Mouse (Mus musculus): ENCODE measurements at regions not wholly inside any gene's neighbourhood (a gene's known extent, or its start where the extent isn't known, plus 50 kb on each side); places are given as distances from the start of the nearest gene placed in this dataset.
"Not testable (repeated sequence)": the region's sequence is repeated elsewhere in the genome, so short reads cannot be mapped to it uniquely, and the experiment has no call there.

- H3K36me3 ChIP-seq, result no peaks in the 10 kb centered on the region
- no peaks in the 10 kb centered on the region for H3K4me1 ChIP-seq
- H3K27ac ChIP-seq, result no peak overlapping the region
- no peaks in the 10 kb centered on the region for H3K27me3 ChIP-seq (replicated peaks)
- no peak overlapping the region for H3K9ac ChIP-seq
- no peak overlapping the region for H3K4me3 ChIP-seq
- WGBS, result 86% methylated on average over 3 of the region's 3 CpGs
- H3K4me2 ChIP-seq (replicated peaks), result no peak overlapping the region
- no peaks in the 10 kb centered on the region for H3K9me3 ChIP-seq
- ATAC-seq (ENCODE audit: low FRiP score, low read depth), result no peak
Observed at GRCm38 (mm10) chr5:52006843-52007242, 183.5 kb downstream of the Dhx15 start.

GRCm38 (mm10) chr5:51990847-51991610 lies 199.3 kb downstream of the Dhx15 start:
- Histone ChIP-seq H3K4me3 (no peak overlapping the region), H3K27ac (no peak overlapping the region), H3K9ac (no peak overlapping the region), H3K27me3 (replicated peaks) (no peaks in the 10 kb centered on the region), H3K36me3 (no peaks in the 10 kb centered on the region), H3K9me3 (no peaks in the 10 kb centered on the region), H3K4me1 (peaks cover 12% of the 10 kb centered on the region; the same call in 1 of the 2 replicates), H3K4me2 (replicated peaks) (peak overlapping the region; percentile 42)
- ATAC-seq (ENCODE audit: low FRiP score, low read depth), result no peak
- 11% methylated on average over 10 of the region's 10 CpGs for WGBS

- ATAC-seq (ENCODE audit: low FRiP score, low read depth), result no peak
- Histone ChIP-seq H3K4me3 (no peak overlapping the region), H3K9me3 (no peaks in the 10 kb centered on the region), H3K36me3 (no peaks in the 10 kb centered on the region), H3K27ac (no peak overlapping the region), H3K9ac (no peak overlapping the region), H3K4me2 (replicated peaks) (no peak overlapping the region), H3K4me1 (peaks cover 12% of the 10 kb centered on the region; the same call in 1 of the 2 replicates), H3K27me3 (replicated peaks) (no peaks in the 10 kb centered on the region)
- WGBS, result 21% methylated on average over 4 of the region's 4 CpGs
Observed at GRCm38 (mm10) chr5:51989396-51989795, 200.9 kb downstream of the Dhx15 start.

- Histone ChIP-seq H3K9me3 (no peaks in the 10 kb centered on the region), H3K27ac (no peak overlapping the region), H3K27me3 (replicated peaks) (no peaks in the 10 kb centered on the region), H3K36me3 (no peaks in the 10 kb centered on the region), H3K9ac (no peak overlapping the region), H3K4me2 (replicated peaks) (no peak overlapping the region), H3K4me3 (no peak overlapping the region), H3K4me1 (peaks cover 12% of the 10 kb centered on the region; the same call in 1 of the 2 replicates)
- 68% methylated on average over 6 of the region's 6 CpGs for WGBS
- ATAC-seq (ENCODE audit: low FRiP score, low read depth), result no peak
Observed at GRCm38 (mm10) chr5:51988913-51989312, 201.4 kb downstream of the Dhx15 start.

GRCm38 (mm10) chr5:51984966-51985365 lies 205.3 kb downstream of the Dhx15 start:
- H3K4me3 ChIP-seq, result no peak overlapping the region
- H3K4me1 ChIP-seq, result no peaks in the 10 kb centered on the region
- H3K9ac ChIP-seq, result no peak overlapping the region
- no peak for ATAC-seq (ENCODE audit: low FRiP score, low read depth)
- no peaks in the 10 kb centered on the region for H3K27me3 ChIP-seq (replicated peaks)
- no peak overlapping the region for H3K27ac ChIP-seq
- 90% methylated on average over 6 of the region's 6 CpGs for WGBS
- no peaks in the 10 kb centered on the region for H3K9me3 ChIP-seq
- H3K4me2 ChIP-seq (replicated peaks), result no peak overlapping the region
- no peaks in the 10 kb centered on the region for H3K36me3 ChIP-seq

GRCm38 (mm10) chr5:51982780-51983179 lies 207.5 kb downstream of the Dhx15 start:
- H3K4me1 ChIP-seq, result no peaks in the 10 kb centered on the region
- H3K9me3 ChIP-seq, result no peaks in the 10 kb centered on the region
- no peaks in the 10 kb centered on the region for H3K36me3 ChIP-seq
- 89% methylated on average over 7 of the region's 7 CpGs for WGBS
- H3K4me3 ChIP-seq, result no peak overlapping the region
- H3K9ac ChIP-seq, result no peak overlapping the region
- ATAC-seq (ENCODE audit: low FRiP score, low read depth), result no peak
- H3K27me3 ChIP-seq (replicated peaks), result no peaks in the 10 kb centered on the region
- no peak overlapping the region for H3K27ac ChIP-seq
- no peak overlapping the region for H3K4me2 ChIP-seq (replicated peaks)

- H3K27me3 ChIP-seq (replicated peaks), result no peaks in the 10 kb centered on the region
- H3K4me1 ChIP-seq, result no peaks in the 10 kb centered on the region
- H3K9me3 ChIP-seq, result no peaks in the 10 kb centered on the region
- no peak overlapping the region for H3K4me3 ChIP-seq
- ATAC-seq (ENCODE audit: low FRiP score, low read depth), result no peak
- no peak overlapping the region for H3K4me2 ChIP-seq (replicated peaks)
- no peak overlapping the region for H3K27ac ChIP-seq
- WGBS, result 75% methylated on average over 5 of the region's 5 CpGs
- H3K9ac ChIP-seq, result no peak overlapping the region
- H3K36me3 ChIP-seq, result no peaks in the 10 kb centered on the region
Observed at GRCm38 (mm10) chr5:51980901-51981300, 209.4 kb downstream of the Dhx15 start.

- H3K36me3 ChIP-seq, result no peaks in the 10 kb centered on the region
- H3K4me1 ChIP-seq, result no peaks in the 10 kb centered on the region
- no peak overlapping the region for H3K9ac ChIP-seq
- no peak overlapping the region for H3K4me2 ChIP-seq (replicated peaks)
- H3K27ac ChIP-seq, result no peak overlapping the region
- whole genome bisulfite sequencing, result 73% methylated on average over 5 of the region's 5 CpGs
- H3K9me3 ChIP-seq, result no peaks in the 10 kb centered on the region
- ATAC-seq (ENCODE audit: low FRiP score, low read depth), result no peak
- no peaks in the 10 kb centered on the region for H3K27me3 ChIP-seq (replicated peaks)
- no peak overlapping the region for H3K4me3 ChIP-seq
Observed at GRCm38 (mm10) chr5:51952499-51952898, 237.8 kb downstream of the Dhx15 start.

- Histone ChIP-seq H3K27me3 (replicated peaks) (no peaks in the 10 kb centered on the region), H3K4me1 (no peaks in the 10 kb centered on the region), H3K9ac (no peak overlapping the region), H3K27ac (no peak overlapping the region), H3K36me3 (no peaks in the 10 kb centered on the region), H3K9me3 (no peaks in the 10 kb centered on the region), H3K4me3 (no peak overlapping the region), H3K4me2 (replicated peaks) (no peak overlapping the region)
- WGBS, result 84% methylated on average over 5 of the region's 5 CpGs
- ATAC-seq (ENCODE audit: low FRiP score, low read depth), result no peak
Observed at GRCm38 (mm10) chr5:51949996-51950395, 240.3 kb downstream of the Dhx15 start.

- ATAC-seq (ENCODE audit: low FRiP score, low read depth), result no peak
- 90% methylated on average over 3 of the region's 3 CpGs for WGBS
- H3K9me3 ChIP-seq, result no peaks in the 10 kb centered on the region
Observed at GRCm38 (mm10) chr5:51946062-51946461, 244.3 kb downstream of the Dhx15 start.

GRCm38 (mm10) chr5:51941925-51942291 lies 248.4 kb downstream of the Dhx15 start:
- not testable (repeated sequence) for H3K9me3 ChIP-seq; H3K27ac ChIP-seq; H3K9ac ChIP-seq; H3K4me2 ChIP-seq (replicated peaks); H3K4me1 ChIP-seq; H3K4me3 ChIP-seq; H3K36me3 ChIP-seq; H3K27me3 ChIP-seq (replicated peaks); ATAC-seq (ENCODE audit: low FRiP score, low read depth)
- 73% methylated on average over 4 of the region's 4 CpGs for WGBS

More at GRCm38 (mm10) chr5:51946062-51946461, 244.3 kb downstream of the Dhx15 start:
- no peak overlapping the region for H3K4me2 ChIP-seq (replicated peaks)
- H3K27ac ChIP-seq, result no peak overlapping the region
- no peaks in the 10 kb centered on the region for H3K27me3 ChIP-seq (replicated peaks)
- H3K36me3 ChIP-seq, result no peaks in the 10 kb centered on the region
- H3K9ac ChIP-seq, result no peak overlapping the region
- no peaks in the 10 kb centered on the region for H3K4me1 ChIP-seq
- no peak overlapping the region for H3K4me3 ChIP-seq

- Histone ChIP-seq H3K27ac (no peak overlapping the region), H3K9me3 (no peaks in the 10 kb centered on the region), H3K4me2 (replicated peaks) (no peak overlapping the region), H3K27me3 (replicated peaks) (no peaks in the 10 kb centered on the region), H3K4me3 (no peak overlapping the region), H3K9ac (no peak overlapping the region), H3K4me1 (no peaks in the 10 kb centered on the region), H3K36me3 (no peaks in the 10 kb centered on the region)
- ATAC-seq (ENCODE audit: low FRiP score, low read depth), result no peak
- 76% methylated on average over 8 of the region's 8 CpGs for WGBS
Observed at GRCm38 (mm10) chr5:51941255-51941924, 248.9 kb downstream of the Dhx15 start.

GRCm38 (mm10) chr5:51938845-51939244 lies 251.5 kb downstream of the Dhx15 start:
- Histone ChIP-seq H3K4me2 (replicated peaks) (no peak overlapping the region), H3K4me1 (no peaks in the 10 kb centered on the region), H3K27me3 (replicated peaks) (no peaks in the 10 kb centered on the region), H3K9ac (no peak overlapping the region), H3K36me3 (no peaks in the 10 kb centered on the region), H3K9me3 (no peaks in the 10 kb centered on the region), H3K4me3 (no peak overlapping the region), H3K27ac (no peak overlapping the region)
- no peak for ATAC-seq (ENCODE audit: low FRiP score, low read depth)
- 90% methylated on average over 6 of the region's 6 CpGs for WGBS

Data from neural tube, embryonic 12.5 days (tissue).